Mouse (Mus musculus): ENCODE data around the gene Mad2l1bp.

- no peak for TF ChIP-seq CTCF (IDR thresholded peaks at IDR 0.05; ENCODE audit: insufficient read depth, low read length)
- no peak for TF ChIP-seq POLR2A (IDR thresholded peaks at IDR 0.05; ENCODE audit: borderline replicate concordance, extremely low read depth, low read depth, low read length)
Measured at GRCm38 (mm10) chr17:46116138-46116537, 37.2 kb downstream of the Mad2l1bp start.
